Mouse (Mus musculus) liver, embryonic 15.5 days (tissue): Measurements from ENCODE around the gene Ankrd33b. TPM values are rescaled to one million over a fixed set of nuclear protein-coding genes. Genes with fewer than 3 reads are reported as not detected.
A peak's percentile ranks its signal among the peaks of the same experiment; 100 is the strongest.

Experiments
- ATAC-seq: fragments of 200-750 bp; cut with Nextera tagmentation; 2 replicates; pipeline ENCODE4 v1.8.0; 2017; ENCODE audit warnings: moderate number of reproducible peaks, mild to moderate bottlenecking, moderate library complexity; ENCODE audit not compliant: insufficient read depth
- H3K27ac ChIP-seq: fragments of 300-500 bp; sonication (generic); replicated peaks from 2 replicates; pipeline ENCODE4 v1.5.1; 2015; ENCODE audit warnings: mild to moderate bottlenecking, inconsistent platforms
- H3K27me3 ChIP-seq: fragments of 300-500 bp; sonication (generic); 2 replicates; pipeline ENCODE4 v1.6.1; 2015; ENCODE audit warnings: mild to moderate bottlenecking, inconsistent platforms
- H3K36me3 ChIP-seq: fragments of 300-500 bp; sonication (generic); replicated peaks from 2 replicates; pipeline ENCODE4 v1.6.1; 2015; ENCODE audit warnings: moderate library complexity, mild to moderate bottlenecking, inconsistent platforms
- H3K4me1 ChIP-seq: fragments of 300-500 bp; sonication (generic); replicated peaks from 2 replicates; pipeline ENCODE4 v1.6.1; 2015; ENCODE audit warnings: inconsistent platforms
- H3K4me2 ChIP-seq: fragments of 300-500 bp; sonication (generic); 2 replicates; pipeline ENCODE4 v1.6.1; 2015; ENCODE audit warnings: moderate library complexity, mild to moderate bottlenecking, inconsistent platforms
- H3K4me3 ChIP-seq: fragments of 300-500 bp; sonication (generic); replicated peaks from 2 replicates; pipeline ENCODE4 v1.5.1; 2015; ENCODE audit warnings: mild to moderate bottlenecking, inconsistent platforms
- H3K9ac ChIP-seq: fragments of 300-500 bp; sonication (generic); 2 replicates; pipeline ENCODE4 v1.6.1; 2015; ENCODE audit warnings: moderate library complexity, mild to moderate bottlenecking, inconsistent platforms
- H3K9me3 ChIP-seq: fragments of 300-500 bp; sonication (generic); replicated peaks from 2 replicates; pipeline ENCODE4 v1.6.1; 2016; ENCODE audit warnings: inconsistent platforms
- WGBS: fragments of 180-500 bp; shearing (Covaris S2); methylation state at CpG from one replicate; pipeline ENCODE4 v1.1.7; 2015; ENCODE audit warnings: mixed read lengths; ENCODE audit not compliant: insufficient replicate concordance; 5-methylcytosine and 5-hydroxymethylcytosine counted together
- polyA plus RNA-seq: library from polyadenylated mRNA; unstranded; fragments of >200 nt; fragmentation: Nextera tagmentation; extraction: Ambion mirVana; gene quantifications from 2 replicates; pipeline ENCODE4 v1.2.1, GENCODE M21; 2015

Gene Ankrd33b
- polyA plus RNA-seq, 1 experiment from 2014 or later: 0.62 TPM

DNA sequence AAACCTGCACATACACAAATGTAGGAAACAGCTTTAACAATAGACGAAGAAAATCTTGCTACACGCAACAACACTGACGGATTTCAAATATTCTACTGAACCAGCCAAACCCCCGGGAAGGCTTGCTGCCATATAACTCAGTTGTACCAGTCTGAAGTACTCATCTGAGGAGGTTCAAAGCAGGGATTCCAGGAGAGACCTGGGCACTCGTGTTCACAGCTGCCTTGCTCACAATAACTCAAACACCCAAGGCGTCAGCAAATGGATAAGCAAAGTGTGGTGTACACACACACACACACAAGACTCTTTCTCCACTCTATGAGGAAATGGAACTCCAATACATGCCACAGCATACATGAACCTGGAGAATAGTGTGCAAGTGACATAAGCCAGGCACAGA, 29.5 kb downstream of the Ankrd33b start:
- H3K36me3 ChIP-seq: no peaks in the 10 kb centered on the region
- H3K27me3 ChIP-seq: no peaks in the 10 kb centered on the region
- no peak overlapping the region for H3K9ac ChIP-seq
- ATAC-seq: no peak
- 69% methylated on average over 6 of the region's 6 CpGs for WGBS
- H3K4me2 ChIP-seq: no peak overlapping the region
- no peak overlapping the region for H3K4me3 ChIP-seq
- peaks cover 4% of the 10 kb centered on the region; the same call in 1 of the 2 replicates for H3K4me1 ChIP-seq
- no peaks in the 10 kb centered on the region for H3K9me3 ChIP-seq
- H3K27ac ChIP-seq: no peak overlapping the region

DNA sequence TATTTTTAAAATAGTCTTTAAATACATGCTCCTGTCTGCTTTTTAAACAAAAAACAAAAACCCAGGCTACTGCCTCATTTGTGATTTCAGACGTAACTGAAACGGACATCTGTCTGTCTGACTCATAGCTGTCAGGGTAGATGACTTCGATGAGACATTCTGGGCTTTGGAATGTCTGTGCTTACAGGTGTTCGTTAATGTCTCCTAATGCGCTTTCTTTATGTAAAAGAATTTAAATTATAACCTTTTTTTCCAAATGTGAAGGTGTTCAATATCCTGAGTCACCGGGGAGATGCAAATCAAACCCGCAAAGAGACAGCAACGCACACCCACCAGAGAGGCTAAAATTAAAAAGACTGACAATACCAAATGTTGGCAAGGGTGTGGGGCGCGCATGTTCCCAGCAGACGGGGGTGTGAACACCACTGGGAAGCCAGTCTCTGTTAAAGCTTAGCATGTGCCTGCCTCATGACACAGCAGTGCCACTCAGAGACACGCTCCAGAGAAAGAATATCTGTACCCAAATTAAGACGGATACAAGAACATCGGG, 30.3 kb downstream of the Ankrd33b start:
- 68% methylated on average over 14 of the region's 14 CpGs for WGBS
- Histone ChIP-seq H3K36me3 (no peaks in the 10 kb centered on the region), H3K9ac (no peak overlapping the region), H3K27me3 (no peaks in the 10 kb centered on the region), H3K27ac (no peak overlapping the region), H3K4me2 (no peak overlapping the region), H3K4me1 (peaks cover 4% of the 10 kb centered on the region; the same call in 1 of the 2 replicates), H3K9me3 (no peaks in the 10 kb centered on the region), H3K4me3 (no peak overlapping the region)
- no peak for ATAC-seq

DNA sequence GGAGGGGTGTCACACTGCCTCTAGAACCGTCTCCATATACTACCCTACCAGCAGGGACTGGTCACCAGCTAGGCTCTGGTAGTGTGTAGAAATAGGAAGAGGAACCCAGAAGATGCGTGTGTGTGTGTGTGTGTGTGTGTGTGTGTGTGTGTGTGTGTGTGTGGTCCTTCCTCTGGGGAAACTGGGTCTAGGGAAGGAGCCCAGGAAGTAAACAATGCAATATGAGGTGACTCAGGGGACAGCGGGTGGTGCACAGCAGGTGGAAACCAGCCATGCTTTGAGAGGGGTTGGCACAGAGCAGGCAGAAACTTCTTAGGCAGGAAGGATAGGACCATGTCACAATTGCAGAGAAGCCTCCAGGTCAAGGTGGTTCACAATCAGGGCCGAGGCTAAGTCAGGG, 30.8 kb downstream of the Ankrd33b start:
- ATAC-seq: peak; percentile 57

DNA sequence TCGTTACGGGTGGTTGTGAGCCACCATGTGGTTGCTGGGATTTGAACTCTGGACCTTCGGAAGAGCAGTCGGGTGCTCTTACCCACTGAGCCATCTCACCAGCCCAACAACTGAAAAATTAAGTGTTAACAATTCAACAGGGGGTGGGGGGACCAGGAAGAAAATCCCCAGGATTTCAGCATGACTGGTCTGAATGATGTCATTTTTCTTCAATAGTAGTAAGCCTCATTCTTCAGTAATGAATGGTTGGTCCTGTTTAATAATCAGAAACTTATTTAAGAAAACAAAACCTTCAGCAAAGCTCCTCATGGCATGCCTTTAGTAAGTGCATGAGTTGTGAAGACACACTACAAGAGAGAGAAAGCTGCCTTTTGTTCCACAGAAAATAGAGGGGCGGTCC, 32.7 kb downstream of the Ankrd33b start:
- H3K27ac ChIP-seq: no peak overlapping the region
- no peaks in the 10 kb centered on the region for H3K9me3 ChIP-seq
- no peaks in the 10 kb centered on the region for H3K36me3 ChIP-seq
- no peaks in the 10 kb centered on the region for H3K27me3 ChIP-seq
- WGBS: 79% methylated on average over 5 of the region's 5 CpGs
- no peak overlapping the region for H3K4me2 ChIP-seq
- H3K4me3 ChIP-seq: no peak overlapping the region
- H3K9ac ChIP-seq: no peak overlapping the region
- H3K4me1 ChIP-seq: no peaks in the 10 kb centered on the region
- ATAC-seq: no peak

More for the DNA sequence above, 30.8 kb downstream of the Ankrd33b start:
- Histone ChIP-seq H3K36me3 (no peaks in the 10 kb centered on the region), H3K9me3 (no peaks in the 10 kb centered on the region), H3K27me3 (no peaks in the 10 kb centered on the region), H3K9ac (no peak overlapping the region), H3K4me3 (no peak overlapping the region), H3K27ac (no peak overlapping the region), H3K4me2 (no peak overlapping the region), H3K4me1 (no peaks in the 10 kb centered on the region)
- WGBS: 29% methylated on average over 4 of the region's 4 CpGs

DNA sequence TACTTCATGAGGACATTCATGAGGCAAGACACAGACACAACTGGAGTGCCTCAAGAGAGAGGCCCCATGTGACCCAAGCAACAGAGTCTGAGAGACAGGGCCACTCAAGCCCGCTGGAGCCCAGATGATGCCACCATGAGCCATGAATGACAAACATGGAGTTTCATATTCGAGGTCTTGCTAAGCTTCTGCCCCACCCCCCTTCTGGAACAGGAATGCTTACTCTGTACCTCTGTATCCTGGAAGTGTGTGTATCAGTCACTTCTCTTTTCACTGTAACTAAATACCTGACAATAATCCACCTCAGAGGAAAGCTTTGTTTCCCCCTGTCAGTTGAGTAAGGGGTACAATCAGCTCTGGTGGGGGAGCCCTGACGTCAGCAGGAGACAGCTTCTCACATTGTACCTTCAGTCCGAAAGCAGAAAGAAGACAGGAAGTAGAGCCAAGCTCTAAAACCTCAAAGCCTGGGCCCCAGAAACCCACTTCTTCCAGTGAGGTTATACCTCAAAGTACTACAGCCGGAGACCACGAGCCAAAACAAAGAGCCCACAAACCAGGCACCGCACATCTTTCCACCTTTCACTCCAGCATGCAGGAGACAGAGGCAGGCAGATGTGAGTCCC, 34.9 kb downstream of the Ankrd33b start:
- H3K27me3 ChIP-seq: no peaks in the 10 kb centered on the region
- H3K4me3 ChIP-seq: no peak overlapping the region
- ATAC-seq: no peak
- no peaks in the 10 kb centered on the region for H3K36me3 ChIP-seq
- 27% methylated on average over 7 of the region's 7 CpGs for WGBS
- no peaks in the 10 kb centered on the region for H3K9me3 ChIP-seq
- no peak overlapping the region for H3K4me2 ChIP-seq
- no peak overlapping the region for H3K9ac ChIP-seq
- no peaks in the 10 kb centered on the region for H3K4me1 ChIP-seq
- no peak overlapping the region for H3K27ac ChIP-seq

DNA sequence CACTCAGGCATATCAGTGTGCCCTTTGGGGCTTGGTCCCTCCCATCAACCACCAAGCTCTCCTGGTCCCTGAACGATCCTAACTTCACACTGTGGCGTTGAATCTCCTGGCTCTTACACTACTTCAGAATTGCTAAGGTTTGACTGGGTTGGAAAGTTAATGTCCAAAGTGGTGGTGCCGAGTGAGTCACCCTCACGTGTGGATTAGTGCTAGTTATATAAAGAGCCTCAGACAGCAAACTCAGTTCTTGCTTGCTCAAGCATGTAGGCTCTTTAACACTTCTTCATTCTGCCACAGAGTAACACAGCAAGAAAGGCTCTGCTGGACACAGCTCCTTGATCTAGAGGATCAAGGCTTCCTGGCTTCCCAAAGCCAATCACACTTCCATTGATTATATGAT, 35.8 kb downstream of the Ankrd33b start:
- ATAC-seq: no peak
- WGBS: 47% methylated on average over 4 of the region's 4 CpGs

DNA sequence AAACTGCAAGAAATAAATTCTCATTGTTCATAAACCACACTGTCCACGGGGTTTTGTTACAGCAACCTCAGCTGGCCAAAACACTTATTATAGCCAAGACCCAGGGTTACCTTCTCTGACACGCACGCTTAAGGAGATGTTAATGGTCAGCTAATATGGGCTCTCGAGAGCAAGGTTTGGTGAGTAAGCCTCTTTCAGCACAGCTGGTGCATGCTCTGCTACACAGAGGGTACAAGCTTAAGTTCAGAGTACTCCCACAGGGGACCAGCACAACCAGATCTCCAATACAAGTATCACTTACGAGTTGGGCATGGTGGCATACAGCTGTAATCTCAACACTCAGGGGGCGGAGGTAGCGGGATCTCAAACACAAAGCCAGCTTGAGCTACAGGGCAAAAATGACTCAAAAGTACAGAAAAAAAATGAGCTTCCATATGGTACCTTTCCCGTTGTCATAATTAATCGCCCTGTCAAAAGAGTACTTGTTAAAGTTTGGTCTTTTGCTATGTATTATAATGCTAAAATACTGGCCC, 39.4 kb downstream of the Ankrd33b start:
- ATAC-seq: no peak
- WGBS: 67% methylated on average over 9 of the region's 9 CpGs

More for the DNA sequence above, 35.8 kb downstream of the Ankrd33b start:
- no peak overlapping the region for H3K4me2 ChIP-seq
- no peaks in the 10 kb centered on the region for H3K4me1 ChIP-seq
- no peaks in the 10 kb centered on the region for H3K36me3 ChIP-seq
- H3K9ac ChIP-seq: no peak overlapping the region
- H3K4me3 ChIP-seq: no peak overlapping the region
- no peak overlapping the region for H3K27ac ChIP-seq
- no peaks in the 10 kb centered on the region for H3K27me3 ChIP-seq
- H3K9me3 ChIP-seq: no peaks in the 10 kb centered on the region

DNA sequence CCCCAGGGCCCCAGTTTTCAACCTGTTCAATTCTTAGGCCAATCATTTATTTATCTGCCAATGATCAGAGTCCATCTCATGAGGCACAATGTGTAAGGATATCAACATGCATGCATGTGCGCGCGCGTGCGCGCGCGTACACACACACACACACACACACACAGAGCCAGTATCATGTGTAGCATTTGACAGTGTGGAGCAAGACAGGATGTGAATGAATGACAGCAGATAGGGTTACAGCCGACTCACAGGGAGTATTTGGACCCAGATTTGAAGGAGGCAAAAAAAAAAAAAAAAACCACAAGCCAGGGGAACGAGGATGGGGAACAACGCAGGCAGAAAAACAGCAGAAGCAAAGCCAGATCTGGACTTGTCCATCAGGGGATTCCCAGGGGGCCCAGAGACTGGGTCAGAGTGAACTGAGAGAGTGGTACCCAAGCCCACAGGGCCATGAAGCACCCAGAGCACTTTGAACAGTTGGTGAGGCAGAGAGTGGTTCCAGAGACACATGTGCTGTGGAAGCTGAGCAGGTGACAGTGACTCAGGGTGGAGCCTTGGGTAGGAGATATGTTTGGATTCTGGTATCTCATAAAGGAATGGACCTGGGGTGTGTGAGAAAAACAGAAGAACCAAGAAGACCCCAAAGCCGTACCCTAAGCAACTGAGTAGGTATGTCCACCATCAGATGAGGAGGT, 41.7 kb downstream of the Ankrd33b start:
- no peaks in the 10 kb centered on the region for H3K4me1 ChIP-seq
- no peak for ATAC-seq
- 74% methylated on average over 12 of the region's 12 CpGs for WGBS
- H3K27me3 ChIP-seq: no peaks in the 10 kb centered on the region
- H3K27ac ChIP-seq: no peak overlapping the region
- H3K36me3 ChIP-seq: no peaks in the 10 kb centered on the region
- no peaks in the 10 kb centered on the region for H3K9me3 ChIP-seq
- no peak overlapping the region for H3K4me2 ChIP-seq
- H3K4me3 ChIP-seq: no peak overlapping the region
- no peak overlapping the region for H3K9ac ChIP-seq

More for the DNA sequence above, 39.4 kb downstream of the Ankrd33b start:
- H3K36me3 ChIP-seq: no peaks in the 10 kb centered on the region
- no peak overlapping the region for H3K27ac ChIP-seq
- no peaks in the 10 kb centered on the region for H3K9me3 ChIP-seq
- no peaks in the 10 kb centered on the region for H3K4me1 ChIP-seq
- H3K4me3 ChIP-seq: no peak overlapping the region
- H3K4me2 ChIP-seq: no peak overlapping the region
- H3K27me3 ChIP-seq: no peaks in the 10 kb centered on the region
- H3K9ac ChIP-seq: no peak overlapping the region

DNA sequence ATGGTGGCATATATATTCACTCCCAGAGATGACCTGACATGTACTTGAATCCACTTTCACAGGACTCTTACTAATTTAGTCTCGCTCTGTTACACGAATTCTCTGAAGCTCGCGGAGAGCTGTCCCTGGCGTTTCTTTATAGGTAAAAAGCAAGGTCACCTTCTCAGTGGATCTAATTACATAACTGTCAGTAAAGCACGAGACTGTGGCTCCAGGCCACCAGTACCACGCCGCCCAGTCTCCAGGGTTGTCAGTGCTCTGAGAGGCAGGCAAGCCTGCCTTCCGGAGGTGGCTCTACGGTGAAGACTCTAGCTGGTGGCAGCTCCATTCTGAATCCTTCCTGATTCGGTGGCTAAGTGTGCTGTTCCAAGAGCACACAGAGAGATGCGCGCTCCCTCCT, 43.0 kb downstream of the Ankrd33b start:
- no peaks in the 10 kb centered on the region for H3K27me3 ChIP-seq
- no peak overlapping the region for H3K4me3 ChIP-seq
- 80% methylated on average over 13 of the region's 13 CpGs for WGBS
- no peak overlapping the region for H3K9ac ChIP-seq
- no peak overlapping the region for H3K4me2 ChIP-seq
- ATAC-seq: no peak
- H3K27ac ChIP-seq: no peak overlapping the region
- no peaks in the 10 kb centered on the region for H3K9me3 ChIP-seq
- no peaks in the 10 kb centered on the region for H3K4me1 ChIP-seq
- H3K36me3 ChIP-seq: no peaks in the 10 kb centered on the region

DNA sequence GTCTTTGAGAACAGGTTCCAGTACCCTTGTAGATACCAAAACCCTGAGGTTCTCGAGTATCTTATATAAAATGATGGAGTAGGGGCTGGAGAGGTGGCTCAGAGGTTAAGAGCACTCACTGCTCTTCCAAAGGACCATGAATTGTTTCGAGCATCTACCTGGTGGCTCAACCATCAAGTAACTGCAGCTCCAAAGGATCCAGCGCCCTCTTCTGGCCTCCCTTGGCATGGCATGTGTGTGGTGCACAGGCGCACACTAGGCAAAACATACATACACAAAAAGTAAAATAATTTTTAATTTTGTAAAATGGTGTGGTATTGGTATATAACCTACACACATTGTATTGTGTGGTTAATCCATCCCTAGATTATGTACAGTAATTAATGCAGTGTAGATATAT, 43.8 kb downstream of the Ankrd33b start:
- H3K36me3 ChIP-seq: no peaks in the 10 kb centered on the region
- ATAC-seq: no peak
- no peaks in the 10 kb centered on the region for H3K4me1 ChIP-seq
- 50% methylated on average over 4 of the region's 4 CpGs for WGBS
- no peaks in the 10 kb centered on the region for H3K27me3 ChIP-seq
- no peak overlapping the region for H3K27ac ChIP-seq
- no peaks in the 10 kb centered on the region for H3K9me3 ChIP-seq
- no peak overlapping the region for H3K4me2 ChIP-seq
- no peak overlapping the region for H3K4me3 ChIP-seq
- no peak overlapping the region for H3K9ac ChIP-seq

DNA sequence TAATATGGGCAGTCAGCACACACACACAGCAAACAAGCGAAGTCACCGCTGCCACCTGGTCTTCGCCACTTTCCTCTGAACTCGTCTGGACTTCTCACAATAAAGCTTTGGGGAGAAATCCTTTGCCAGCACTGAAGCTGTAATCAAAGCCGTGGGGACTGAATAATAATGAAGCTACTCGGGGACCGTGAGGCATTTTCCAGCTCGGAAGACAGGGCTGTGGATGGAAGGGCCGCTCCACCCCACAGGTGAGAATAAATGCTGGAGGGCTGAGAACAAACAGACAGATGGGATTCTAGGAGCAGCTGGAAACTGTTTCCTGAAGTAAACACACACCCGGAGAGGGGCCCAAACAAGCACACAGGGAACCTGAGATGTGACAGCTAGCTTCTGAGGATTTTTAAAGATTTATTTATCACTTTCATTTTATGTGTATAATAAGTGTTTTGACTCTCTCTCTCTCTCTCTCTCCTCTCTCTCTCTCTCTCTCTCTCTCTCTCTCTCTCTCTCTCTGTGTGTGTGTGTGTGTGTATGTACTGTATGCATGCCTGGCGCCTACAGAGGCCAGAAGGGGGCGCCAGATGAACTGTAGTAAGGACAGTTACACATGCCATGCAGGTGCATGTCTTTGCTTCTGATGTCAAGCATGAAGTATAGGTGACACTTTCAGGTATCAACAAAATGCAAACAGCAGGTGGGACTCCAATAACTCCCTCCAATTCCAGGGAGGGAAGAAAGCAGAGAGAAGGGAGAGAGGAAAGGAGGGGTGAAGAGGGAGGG, 46.7 kb downstream of the Ankrd33b start:
- no peak for ATAC-seq
- H3K9ac ChIP-seq: no peak overlapping the region
- 68% methylated on average over 12 of the region's 12 CpGs for WGBS

More for the DNA sequence above, 46.7 kb downstream of the Ankrd33b start:
- Histone ChIP-seq H3K9me3 (no peaks in the 10 kb centered on the region), H3K27ac (no peak overlapping the region), H3K4me1 (no peaks in the 10 kb centered on the region), H3K36me3 (no peaks in the 10 kb centered on the region), H3K27me3 (no peaks in the 10 kb centered on the region), H3K4me2 (no peak overlapping the region), H3K4me3 (no peak overlapping the region)
